Mouse (Mus musculus) myocyte (in vitro differentiated cells): ENCODE results near the gene Lrrc27.

ENCODE experiments used
- CEBPB ChIP-seq: IDR thresholded peaks from 2 replicates; pipeline ENCODE4 v1.6.1; 2011; ENCODE audit warnings: mild to moderate bottlenecking, moderate library complexity; ENCODE audit not compliant: poor library complexity, insufficient read depth, severe bottlenecking
- E2F4 ChIP-seq: IDR thresholded peaks from one replicate; pipeline ENCODE4 v1.6.1; 2011; ENCODE audit warnings: mild to moderate bottlenecking, control low read depth, moderate library complexity; ENCODE audit not compliant: insufficient read depth
- MAX ChIP-seq: IDR thresholded peaks from one replicate; pipeline ENCODE4 v1.6.1; 2011; ENCODE audit warnings: low read depth, mild to moderate bottlenecking, control low read depth
- MYOD1 ChIP-seq, 3 experiments: IDR thresholded peaks; one replicate each; pipeline ENCODE4 v1.6.1; 2011; ENCODE audit warnings: control low read depth in 2 of 3, low read depth in 2 of 3, mild to moderate bottlenecking in 2 of 3, moderate library complexity in 1 of 3; ENCODE audit not compliant: insufficient read length in 2 of 3, control insufficient read depth in 1 of 3
- MYOG ChIP-seq, 3 experiments: IDR thresholded peaks; one replicate each; pipeline ENCODE4 v1.6.1; 2011; ENCODE audit warnings: control low read depth in 2 of 3, low read depth in 2 of 3, mild to moderate bottlenecking in 2 of 3; ENCODE audit not compliant: insufficient read length in 2 of 3, control insufficient read depth in 1 of 3, insufficient read depth in 1 of 3
- POLR2A ChIP-seq: IDR thresholded peaks from one replicate; pipeline ENCODE4 v1.6.1; 2011; ENCODE audit warnings: low read depth, mild to moderate bottlenecking, control low read depth, moderate library complexity; ENCODE audit not compliant: insufficient read length
- POLR2AphosphoS2 ChIP-seq: IDR thresholded peaks from one replicate; pipeline ENCODE4 v1.6.1; 2011; ENCODE audit warnings: low read depth, control low read depth; ENCODE audit not compliant: insufficient read length
- REST ChIP-seq: IDR thresholded peaks from one replicate; pipeline ENCODE4 v1.6.1; 2011; ENCODE audit warnings: mild to moderate bottlenecking, control low read depth, moderate library complexity; ENCODE audit not compliant: insufficient read depth, insufficient read length
- SRF ChIP-seq: IDR thresholded peaks from one replicate; pipeline ENCODE4 v1.6.1; 2011; ENCODE audit warnings: low read depth; ENCODE audit not compliant: control insufficient read depth, insufficient read length
- TCF12 ChIP-seq: IDR thresholded peaks from one replicate; pipeline ENCODE4 v1.6.1; 2011; ENCODE audit warnings: mild to moderate bottlenecking, control low read depth; ENCODE audit not compliant: poor library complexity, insufficient read depth, severe bottlenecking
- TCF3 ChIP-seq: IDR thresholded peaks from one replicate; pipeline ENCODE4 v1.6.1; 2011; ENCODE audit warnings: low read depth, control low read depth; ENCODE audit not compliant: insufficient read length
- USF1 ChIP-seq: IDR thresholded peaks from one replicate; pipeline ENCODE4 v1.6.1; 2011; ENCODE audit warnings: low read depth, mild to moderate bottlenecking, control low read depth, moderate library complexity

GRCm38 (mm10) chr7:139184846-139185245, 27.9 kb upstream of the Lrrc27 start:
- TF ChIP-seq MYOG (IDR thresholded peaks at IDR 0.05; ENCODE audit: control insufficient read depth in 1 of 3, insufficient read depth in 1 of 3, insufficient read length in 2 of 3, low read depth in 2 of 3) (no peak), MAX (no peak), POLR2A (no peak), POLR2AphosphoS2 (no peak), USF1 (no peak), TCF12 (no peak), TCF3 (no peak), E2F4 (no peak), REST (no peak), SRF (no peak), MYOD1 (IDR thresholded peaks at IDR 0.05; ENCODE audit: control insufficient read depth in 1 of 3, insufficient read length in 2 of 3, low read depth in 2 of 3) (no peak), CEBPB (no peak)
